Mouse (Mus musculus) midbrain, embryonic 15.5 days (tissue): ENCODE data around the gene Tmem178. TPM values are rescaled to one million over a fixed set of nuclear protein-coding genes. Genes with fewer than 3 reads are reported as not detected.

ENCODE experiments used
- ATAC-seq: fragments of 200-750 bp; cut with Nextera tagmentation; replicated peaks from 2 replicates; pipeline ENCODE4 v1.8.0; 2017; ENCODE audit warnings: moderate TSS enrichment
- H3K27ac ChIP-seq: fragments of 300-500 bp; sonication (generic); 2 replicates; pipeline ENCODE4 v1.5.1; 2015; ENCODE audit warnings: mild to moderate bottlenecking, inconsistent platforms
- H3K27me3 ChIP-seq: fragments of 300-500 bp; sonication (generic); replicated peaks from 2 replicates; pipeline ENCODE4 v1.6.1; 2015; ENCODE audit warnings: inconsistent platforms
- H3K36me3 ChIP-seq: fragments of 300-500 bp; sonication (generic); replicated peaks from 2 replicates; pipeline ENCODE4 v1.6.1; 2015; ENCODE audit warnings: inconsistent platforms
- H3K4me1 ChIP-seq: fragments of 300-500 bp; sonication (generic); 2 replicates; pipeline ENCODE4 v1.6.1; 2015; ENCODE audit warnings: inconsistent platforms
- H3K4me2 ChIP-seq: fragments of 300-500 bp; sonication (generic); 2 replicates; pipeline ENCODE4 v1.6.1; 2015; ENCODE audit warnings: inconsistent platforms, mild to moderate bottlenecking, moderate library complexity
- H3K4me3 ChIP-seq: fragments of 300-500 bp; sonication (generic); 2 replicates; pipeline ENCODE4 v1.5.1; 2015; ENCODE audit warnings: mild to moderate bottlenecking, inconsistent platforms
- H3K9ac ChIP-seq: fragments of 300-500 bp; sonication (generic); 2 replicates; pipeline ENCODE4 v1.6.1; 2015; ENCODE audit warnings: mild to moderate bottlenecking, inconsistent platforms
- H3K9me3 ChIP-seq: fragments of 300-500 bp; sonication (generic); 2 replicates; pipeline ENCODE4 v1.6.1; 2016; ENCODE audit warnings: inconsistent platforms
- WGBS: fragments of 180-500 bp; shearing (Covaris S2); methylation state at CpG from one replicate; pipeline ENCODE4 v1.1.7; 2015; ENCODE audit warnings: mixed read lengths; 5-methylcytosine and 5-hydroxymethylcytosine counted together
- polyA plus RNA-seq: library from polyadenylated mRNA; unstranded; fragments of >200 nt; fragmentation: Nextera tagmentation; extraction: Ambion mirVana; gene quantifications from 2 replicates; pipeline ENCODE4 v1.2.1, GENCODE M21; 2015

The Tmem178 gene
- 23.5 and 24.7 TPM in 2 replicates for polyA plus RNA-seq

DNA sequence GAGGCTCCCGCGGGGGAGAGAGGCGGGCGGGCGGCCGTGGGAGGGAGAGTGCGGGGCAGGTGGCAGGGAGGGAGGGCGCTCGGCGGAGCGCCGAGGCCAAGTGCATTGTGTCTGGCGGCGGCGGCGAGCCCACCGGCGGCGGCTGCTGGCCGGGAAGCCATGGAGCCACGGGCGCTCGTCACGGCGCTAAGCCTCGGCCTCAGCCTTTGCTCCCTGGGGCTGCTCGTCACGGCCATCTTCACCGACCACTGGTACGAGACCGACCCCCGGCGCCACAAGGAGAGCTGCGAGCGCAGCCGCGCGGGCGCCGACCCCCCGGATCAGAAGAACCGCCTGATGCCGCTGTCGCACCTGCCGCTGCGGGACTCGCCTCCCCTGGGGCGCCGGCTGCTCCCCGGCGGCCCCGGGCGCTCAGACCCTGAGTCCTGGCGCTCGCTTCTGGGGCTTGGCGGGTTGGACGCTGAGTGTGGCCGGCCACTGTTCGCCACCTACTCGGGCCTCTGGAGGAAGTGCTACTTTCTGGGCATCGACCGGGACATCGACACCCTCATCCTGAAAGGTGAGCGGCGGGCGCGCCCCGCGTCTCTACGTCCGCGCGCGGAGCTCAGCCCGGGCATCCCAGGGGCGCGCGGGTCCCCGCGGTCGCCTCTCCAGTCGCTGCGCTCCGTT lies at the start of gene Tmem178:
Gene Tmem178 (plus strand): TSS at position 103 of the 669 bp plus-strand sequence.
- under 1% methylated on average over 83 of the region's 84 CpGs for WGBS
- peak within 1 kb of the TSS; percentile 71 for H3K4me3 ChIP-seq
- ATAC-seq = peak; percentile 81

GRCm38 (mm10) chr17:80896481-80896880 lies 48.0 kb upstream of the Tmem178 start:
- Histone ChIP-seq H3K36me3 (no peaks in the 10 kb centered on the region), H3K27ac (no peak overlapping the region), H3K27me3 (no peaks in the 10 kb centered on the region), H3K9me3 (no peaks in the 10 kb centered on the region), H3K4me2 (no peak overlapping the region), H3K4me1 (peaks cover 19% of the 10 kb centered on the region), H3K9ac (no peak overlapping the region), H3K4me3 (no peak overlapping the region)
- no peak for ATAC-seq
- WGBS = 13% methylated on average over 2 of the region's 2 CpGs

More for the DNA sequence above, at the start of gene Tmem178:
- peak within 1 kb of the TSS; percentile 93 for H3K9ac ChIP-seq
- H3K4me1 ChIP-seq = peaks cover 14% of the 10 kb centered on the region
- no peaks in the 10 kb centered on the region for H3K36me3 ChIP-seq
- H3K9me3 ChIP-seq = no peaks in the 10 kb centered on the region
- peak within 1 kb of the TSS; percentile 81 for H3K4me2 ChIP-seq
- H3K27ac ChIP-seq = peak within 1 kb of the TSS; percentile 86
- no peaks in the 10 kb centered on the region for H3K27me3 ChIP-seq

- H3K4me2 ChIP-seq = no peak overlapping the region
- 64% methylated on average over 9 of the region's 9 CpGs for WGBS
- no peak overlapping the region for H3K9ac ChIP-seq
- no peaks in the 10 kb centered on the region for H3K27me3 ChIP-seq
- peaks cover 19% of the 10 kb centered on the region for H3K4me1 ChIP-seq
- H3K4me3 ChIP-seq = no peak overlapping the region
- no peak overlapping the region for H3K27ac ChIP-seq
- no peaks in the 10 kb centered on the region for H3K9me3 ChIP-seq
- no peak for ATAC-seq
- H3K36me3 ChIP-seq = no peaks in the 10 kb centered on the region
Measured at GRCm38 (mm10) chr17:80897709-80898440, 46.6 kb upstream of the Tmem178 start.

GRCm38 (mm10) chr17:80899513-80900199 lies 44.8 kb upstream of the Tmem178 start:
- ATAC-seq = peak; percentile 44
- 42% methylated on average over 9 of the region's 9 CpGs for WGBS
- peak overlapping the region; percentile 35 for H3K27ac ChIP-seq
- no peak overlapping the region for H3K4me2 ChIP-seq
- no peak overlapping the region for H3K9ac ChIP-seq
- no peaks in the 10 kb centered on the region for H3K27me3 ChIP-seq
- H3K4me3 ChIP-seq = no peak overlapping the region
- no peaks in the 10 kb centered on the region for H3K36me3 ChIP-seq
- no peaks in the 10 kb centered on the region for H3K9me3 ChIP-seq
- H3K4me1 ChIP-seq = peaks cover 23% of the 10 kb centered on the region

DNA sequence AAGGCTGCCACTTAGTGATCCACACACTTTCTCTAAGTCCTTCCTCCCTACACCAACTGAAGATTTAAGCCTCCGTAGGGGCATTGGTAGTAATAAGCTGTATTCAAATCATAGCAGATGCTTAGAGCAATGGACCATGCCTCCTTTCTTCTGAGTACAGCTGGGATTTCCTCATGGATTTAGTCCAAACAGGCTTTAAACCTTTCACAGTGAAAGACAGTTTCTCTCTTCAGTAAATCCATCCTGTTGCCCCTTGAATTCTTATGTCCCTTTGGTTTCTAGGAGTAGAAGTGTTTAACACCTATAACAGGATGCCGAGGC lies 44.3 kb upstream of the Tmem178 start:
- H3K4me1 ChIP-seq = peaks cover 23% of the 10 kb centered on the region
- peak overlapping the region; percentile 35 for H3K27ac ChIP-seq
- no peak; the same call in 1 of the 2 replicates for ATAC-seq
- H3K9ac ChIP-seq = no peak overlapping the region
- no peaks in the 10 kb centered on the region for H3K9me3 ChIP-seq
- WGBS = 36% methylated on average over 2 of the region's 2 CpGs
- no peaks in the 10 kb centered on the region for H3K27me3 ChIP-seq
- no peaks in the 10 kb centered on the region for H3K36me3 ChIP-seq
- H3K4me2 ChIP-seq = no peak overlapping the region
- H3K4me3 ChIP-seq = no peak overlapping the region

GRCm38 (mm10) chr17:80901885-80902284 lies 42.5 kb upstream of the Tmem178 start:
- Histone ChIP-seq H3K4me3 (no peak overlapping the region), H3K36me3 (no peaks in the 10 kb centered on the region), H3K4me2 (no peak overlapping the region), H3K9ac (no peak overlapping the region), H3K4me1 (peaks cover 23% of the 10 kb centered on the region), H3K9me3 (no peaks in the 10 kb centered on the region), H3K27me3 (no peaks in the 10 kb centered on the region), H3K27ac (no peak overlapping the region)
- no peak for ATAC-seq
- 87% methylated on average over 6 of the region's 6 CpGs for WGBS

GRCm38 (mm10) chr17:80903121-80903875 lies 41.1 kb upstream of the Tmem178 start:
- H3K27ac ChIP-seq = no peak overlapping the region
- H3K9ac ChIP-seq = no peak overlapping the region
- no peaks in the 10 kb centered on the region for H3K36me3 ChIP-seq
- 78% methylated on average over 11 of the region's 11 CpGs for WGBS
- no peaks in the 10 kb centered on the region for H3K27me3 ChIP-seq
- no peak overlapping the region for H3K4me2 ChIP-seq
- H3K9me3 ChIP-seq = no peaks in the 10 kb centered on the region
- H3K4me1 ChIP-seq = peaks cover 23% of the 10 kb centered on the region
- H3K4me3 ChIP-seq = no peak overlapping the region
- ATAC-seq = no peak

DNA sequence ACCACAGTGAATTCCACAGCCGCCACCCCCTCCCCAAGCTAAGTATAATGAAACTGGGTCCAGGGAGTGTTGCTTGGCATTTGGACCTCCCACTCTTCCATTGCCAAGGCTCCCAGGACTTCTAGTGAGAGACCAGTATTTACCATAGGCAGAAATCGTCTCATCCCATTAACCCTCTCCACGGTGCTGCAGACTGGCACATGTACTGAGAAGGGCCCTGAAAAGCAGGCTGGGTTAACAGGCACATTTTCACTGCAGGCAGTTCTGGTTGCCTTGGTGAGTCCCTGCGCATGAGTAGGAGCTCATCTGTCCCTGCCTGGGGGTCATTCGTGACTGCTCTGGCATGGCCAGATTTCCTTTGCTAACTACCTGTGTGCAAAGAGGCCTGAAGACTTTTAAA lies 40.4 kb upstream of the Tmem178 start:
- Histone ChIP-seq H3K9me3 (no peaks in the 10 kb centered on the region), H3K9ac (no peak overlapping the region), H3K27me3 (no peaks in the 10 kb centered on the region), H3K36me3 (no peaks in the 10 kb centered on the region), H3K4me2 (no peak overlapping the region), H3K27ac (no peak overlapping the region), H3K4me1 (peaks cover 17% of the 10 kb centered on the region), H3K4me3 (no peak overlapping the region)
- ATAC-seq = peak; percentile 80
- 34% methylated on average over 5 of the region's 5 CpGs for WGBS

GRCm38 (mm10) chr17:80915666-80916065 lies 28.8 kb upstream of the Tmem178 start:
- WGBS = 93% methylated on average over 2 of the region's 2 CpGs
- H3K27ac ChIP-seq = no peak overlapping the region
- no peak overlapping the region for H3K4me2 ChIP-seq
- no peaks in the 10 kb centered on the region for H3K36me3 ChIP-seq
- H3K4me1 ChIP-seq = no peaks in the 10 kb centered on the region
- ATAC-seq = no peak
- no peak overlapping the region for H3K9ac ChIP-seq
- H3K9me3 ChIP-seq = no peaks in the 10 kb centered on the region
- no peaks in the 10 kb centered on the region for H3K27me3 ChIP-seq
- H3K4me3 ChIP-seq = no peak overlapping the region

GRCm38 (mm10) chr17:80919261-80919660 lies 25.2 kb upstream of the Tmem178 start:
- no peak for ATAC-seq
- Histone ChIP-seq H3K4me3 (no peak overlapping the region), H3K4me2 (no peak overlapping the region), H3K36me3 (no peaks in the 10 kb centered on the region), H3K4me1 (no peaks in the 10 kb centered on the region; the same call in 1 of the 2 replicates), H3K9ac (no peak overlapping the region), H3K9me3 (no peaks in the 10 kb centered on the region), H3K27me3 (no peaks in the 10 kb centered on the region), H3K27ac (no peak overlapping the region)

DNA sequence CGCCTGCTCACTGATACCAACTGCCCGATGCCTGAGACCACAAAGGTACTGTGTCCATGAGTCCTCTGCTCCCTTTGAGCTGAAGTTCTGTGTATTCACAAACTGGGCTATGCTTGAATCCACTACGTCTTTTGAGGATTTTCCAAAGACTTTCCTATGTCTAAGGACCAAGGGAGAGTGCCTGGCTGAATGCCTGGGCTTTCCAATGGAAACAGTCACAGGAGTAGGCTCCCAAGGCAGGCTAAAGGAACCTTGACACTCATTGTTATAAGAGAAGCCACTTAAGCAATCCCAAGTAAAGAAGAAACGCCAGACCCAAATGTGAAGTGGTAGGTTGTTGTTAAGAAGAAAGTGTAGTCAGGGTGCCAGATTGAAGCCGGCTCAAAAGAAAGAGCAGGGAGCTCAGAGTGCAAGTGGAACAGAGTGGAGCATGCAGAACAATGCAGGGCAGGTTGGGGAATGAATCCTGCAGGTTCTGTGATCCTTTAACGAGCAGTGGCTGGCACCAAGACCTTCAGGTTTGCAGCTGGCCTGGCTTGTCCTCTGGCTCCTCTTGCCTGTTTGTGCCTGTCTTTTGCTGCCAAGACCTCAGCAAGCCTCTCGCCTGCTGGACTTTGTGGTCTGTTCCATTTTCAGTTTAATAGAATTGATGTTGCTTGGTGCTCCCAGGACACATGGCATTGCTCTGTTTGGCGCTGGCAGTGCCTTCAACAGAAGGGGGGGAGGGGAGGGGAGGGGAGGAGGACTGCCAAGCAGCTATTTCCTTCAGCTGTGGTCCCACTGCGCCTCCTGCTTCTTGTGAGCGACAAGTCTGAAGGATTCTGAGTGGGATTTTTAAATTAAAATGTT lies 22.9 kb upstream of the Tmem178 start:
- Histone ChIP-seq H3K27ac (no peak overlapping the region), H3K4me1 (no peaks in the 10 kb centered on the region; the same call in 1 of the 2 replicates), H3K36me3 (no peaks in the 10 kb centered on the region), H3K9ac (no peak overlapping the region), H3K9me3 (no peaks in the 10 kb centered on the region), H3K4me3 (no peak overlapping the region), H3K27me3 (no peaks in the 10 kb centered on the region), H3K4me2 (no peak overlapping the region)
- 62% methylated on average over 10 of the region's 10 CpGs for WGBS
- ATAC-seq = peak; percentile 71; the same call in 1 of the 2 replicates
